32 mouse cellular contexts compared by ENCODE assay signal in genomic region chr7:30211025-30211424, GRCm38 (mm10). TPM values are rescaled to one million over a fixed set of nuclear protein-coding genes. Genes with fewer than 3 reads are reported as not detected.
"Had no signal": no experiment of that assay in that cellular context is flagged by ENCODE, and none has a peak within 500 bp of the region (broad histone marks: within the 10 kb centered on the region; RNA-seq: fewer than 3 reads in every experiment).

No protein-coding gene starts in this region.

- DNase-seq: kidney, adult 11 months; kidney, adult 9 months; kidney, postnatal 25 days; layer of hippocampus, adult 9-11 months; layer of hippocampus, postnatal 36 days; left cerebral cortex, postnatal 4 days; liver, postnatal 0 days; lung, embryonic 14.5 days; lung, postnatal 36 days; midbrain, embryonic 14.5 days; right cerebral cortex, adult 18-20 months; right cerebral cortex, postnatal 14 days; right cerebral cortex, postnatal 4 days; thymus, adult 18-20 months; thymus, postnatal 36 days had no signal

- H3K4me2 ChIP-seq: limb, embryonic 12.5 days; limb, embryonic 15.5 days; liver, embryonic 11.5 days; lung, embryonic 14.5 days; neural tube, embryonic 12.5 days; neural tube, embryonic 15.5 days had no signal

- H3K36me3 ChIP-seq: limb, embryonic 12.5 days; limb, embryonic 15.5 days; midbrain, embryonic 10.5 days; neural tube, embryonic 12.5 days; neural tube, embryonic 15.5 days had no signal

- ATAC-seq: liver, postnatal 0 days; lung, postnatal 0 days had no signal

- H3K4me1 ChIP-seq: limb, embryonic 12.5 days; limb, embryonic 15.5 days; megakaryocyte, embryonic 14.5 days; midbrain, embryonic 10.5 days; neural tube, embryonic 12.5 days; neural tube, embryonic 15.5 days had no signal

- H3K9me3 ChIP-seq: limb, embryonic 12.5 days; limb, embryonic 15.5 days; neural tube, embryonic 12.5 days; neural tube, embryonic 15.5 days had no signal

- H3K27ac ChIP-seq: layer of hippocampus, adult 2 months; limb, embryonic 12.5 days; limb, embryonic 15.5 days; liver, embryonic 14.5 days; midbrain, embryonic 10.5 days; neural tube, embryonic 12.5 days; neural tube, embryonic 15.5 days; stomach, postnatal 0 days had no signal

- H3K27me3 ChIP-seq: limb, embryonic 12.5 days; limb, embryonic 15.5 days; neural tube, embryonic 12.5 days; neural tube, embryonic 15.5 days had no signal

- H3K9ac ChIP-seq: limb, embryonic 12.5 days; limb, embryonic 15.5 days; liver, embryonic 14.5 days; liver, postnatal 0 days; lung, embryonic 14.5 days; neural tube, embryonic 12.5 days; neural tube, embryonic 15.5 days had no signal

- H3K4me3 ChIP-seq: layer of hippocampus, adult 2 months; limb, embryonic 12.5 days; limb, embryonic 15.5 days; megakaryocyte, embryonic 14.5 days; midbrain, embryonic 10.5 days; neural tube, embryonic 12.5 days; neural tube, embryonic 15.5 days had no signal

RNA-seq across cellular contexts. Expression of gene Ovol3, which starts 24.5 kb away (rescaled TPM):
- total RNA-seq: layer of hippocampus, adult 2 months; layer of hippocampus, postnatal 36 days; left cerebral cortex, adult 8-10 months; left cerebral cortex, postnatal 14 days; left cerebral cortex, postnatal 4 days had no signal
- polyA plus RNA-seq: kidney, embryonic 16.5 days; large intestine, adult 2 months; limb, embryonic 12.5 days; liver, embryonic 11.5 days; liver, embryonic 14.5 days; liver, postnatal 0 days; midbrain, embryonic 10.5 days; midbrain, embryonic 14.5 days; neural tube, embryonic 12.5 days; neural tube, embryonic 15.5 days; stomach, embryonic 14.5 days; stomach, postnatal 0 days; urinary bladder, adult 2 months had no signal
